Mouse (Mus musculus): ENCODE results near the gene Wfdc18.

DNA sequence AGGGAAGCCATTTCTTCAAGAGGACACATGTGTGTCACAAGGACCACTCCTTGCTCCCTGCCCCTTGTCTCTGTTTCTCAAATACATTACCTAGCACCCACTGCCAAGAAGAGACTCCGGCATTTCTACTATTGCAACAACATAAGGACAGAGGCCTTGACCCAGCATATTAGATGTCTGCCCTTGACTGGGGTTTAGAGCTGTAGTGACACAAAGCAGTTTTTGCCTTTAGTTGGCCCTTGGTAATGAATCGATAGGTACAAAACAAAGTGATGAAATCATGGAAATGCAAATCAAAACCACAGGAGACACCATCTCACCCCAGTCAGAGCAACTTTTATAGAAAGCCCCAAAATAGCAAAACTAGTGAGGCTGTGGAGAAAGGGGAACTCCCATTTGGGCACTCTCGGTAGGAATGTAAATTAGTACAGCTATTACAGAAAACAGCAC is 28.3 kb downstream of the Wfdc18 start:
- TF ChIP-seq MAFK (IDR thresholded peaks at IDR 0.05; ENCODE audit: insufficient read depth, low read depth, low read length) (no peak), HCFC1 (IDR thresholded peaks at IDR 0.05; ENCODE audit: borderline replicate concordance, insufficient read depth, low read length) (no peak)

All from ES-E14 (cell line).